Mouse (Mus musculus) liver, adult 2 months (tissue): ENCODE results near the gene Gucy2d.

Experiments
- CTCF ChIP-seq: fragments of 200-500 bp; IDR thresholded peaks from 2 replicates; pipeline ENCODE4 v1.5.1; 2011; ENCODE audit warnings: low read depth, low read length, control low read depth
- POLR2A ChIP-seq: fragments of 200-500 bp; IDR thresholded peaks from 2 replicates; pipeline ENCODE4 v1.6.1; 2011; ENCODE audit warnings: low read length, control low read depth; ENCODE audit not compliant: insufficient read depth; ENCODE audit errors: extremely low read depth

DNA sequence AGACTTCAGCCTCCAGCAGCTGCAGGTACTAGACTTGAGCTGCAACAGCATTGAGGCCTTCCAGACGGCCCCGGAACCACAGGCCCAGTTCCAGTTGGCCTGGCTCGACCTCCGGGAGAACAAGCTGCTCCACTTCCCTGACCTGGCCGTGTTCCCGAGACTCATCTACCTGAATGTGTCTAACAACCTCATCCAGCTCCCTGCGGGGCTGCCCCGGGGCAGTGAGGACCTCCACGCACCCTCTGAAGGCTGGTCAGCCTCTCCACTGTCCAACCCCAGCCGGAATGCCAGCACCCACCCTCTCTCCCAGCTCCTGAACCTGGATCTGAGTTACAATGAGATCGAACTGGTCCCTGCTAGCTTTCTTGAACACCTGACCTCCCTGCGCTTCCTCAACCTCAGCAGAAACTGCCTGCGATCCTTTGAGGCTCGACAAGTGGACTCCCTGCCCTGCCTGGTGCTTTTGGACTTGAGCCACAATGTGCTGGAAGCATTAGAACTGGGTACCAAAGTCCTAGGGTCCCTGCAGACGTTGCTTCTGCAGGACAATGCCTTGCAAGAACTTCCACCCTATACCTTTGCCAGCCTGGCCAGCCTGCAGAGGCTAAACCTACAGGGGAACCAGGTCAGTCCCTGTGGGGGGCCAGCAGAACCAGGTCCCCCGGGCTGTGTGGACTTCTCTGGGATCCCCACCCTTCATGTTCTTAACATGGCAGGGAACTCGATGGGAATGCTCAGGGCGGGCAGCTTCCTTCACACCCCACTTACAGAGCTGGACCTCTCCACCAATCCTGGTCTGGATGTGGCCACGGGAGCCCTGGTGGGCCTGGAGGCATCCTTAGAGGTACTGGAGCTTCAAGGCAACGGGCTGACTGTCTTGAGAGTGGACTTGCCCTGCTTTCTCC lies 58.7 kb downstream of the Gucy2d start:
- TF ChIP-seq POLR2A (no peak), CTCF (no peak)
